Mouse (Mus musculus) left cerebral cortex, postnatal 10 days (tissue): ENCODE measurements around the gene Cd302. TPM values are rescaled to one million over a fixed set of nuclear protein-coding genes. Genes with fewer than 3 reads are reported as not detected.

Experiments
- DNase-seq, 2 experiments: peaks; one replicate each; pipeline ENCODE4 v3.0.0; 2021 to 2022; ENCODE audit warnings: low spot score in 2 of 2, mixed read lengths in 1 of 2; ENCODE audit errors: extremely low spot score in 1 of 2
- intact Hi-C: fragments of 180-260 bp; cut with DNase I; formaldehyde crosslinking; loops from one replicate; pipeline ENCODE4 v1.15.1; 2025
- total RNA-seq, 2 experiments: library from RNA; stranded (reverse); gene quantifications; 2 replicates each; pipeline ENCODE4 v1.2.3; 2021

Gene Cd302
- total RNA-seq, 2 experiments from 2014 or later, result 11.5 to 13.4 TPM

GRCm38 (mm10) chr2:60260621-60261350 lies 23.5 kb downstream of the Cd302 start:
- DNase-seq, result no peak
- intact Hi-C loops, result no loop called here

DNA sequence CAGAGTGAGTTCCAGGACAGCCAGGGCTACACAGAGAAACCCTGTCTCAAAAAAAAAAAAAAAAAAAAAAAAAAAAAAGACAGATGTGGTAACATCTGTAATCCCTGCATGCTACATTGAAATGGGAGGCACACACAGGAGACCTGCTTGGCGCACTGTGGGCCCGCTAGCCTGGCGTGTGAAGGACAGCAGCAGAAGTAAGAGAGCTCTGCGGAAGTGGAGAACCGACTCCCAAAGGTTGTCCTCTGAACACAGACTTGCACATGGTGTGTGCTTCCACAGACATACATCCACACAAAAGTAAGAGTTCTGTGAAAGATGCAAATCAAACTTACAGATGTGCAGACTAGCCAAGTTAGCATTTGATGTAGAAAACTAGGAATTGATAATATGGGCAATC lies 25.1 kb downstream of the Cd302 start:
- intact Hi-C loops, result no loop called here
- DNase-seq, result no peak

DNA sequence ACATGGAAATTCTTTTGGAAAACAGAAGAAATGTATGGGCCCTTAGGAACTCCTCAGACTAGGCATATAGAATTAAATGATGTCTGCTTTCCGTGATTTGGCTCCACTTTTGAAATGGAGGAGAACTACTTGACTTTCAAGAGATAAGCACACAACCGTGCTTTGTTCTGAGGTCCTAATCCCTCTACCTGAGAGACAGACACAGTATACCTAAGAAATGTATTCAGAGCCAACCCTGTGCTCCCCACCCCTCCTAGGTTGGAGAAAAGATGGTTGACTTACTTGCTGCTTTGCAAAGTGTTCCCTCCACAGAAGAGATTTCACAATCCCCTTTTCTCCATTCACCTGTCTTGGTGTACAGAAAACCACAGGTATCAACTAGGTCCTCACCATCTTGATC lies 27.5 kb downstream of the Cd302 start:
- no peak for DNase-seq
- intact Hi-C loops, result no loop called here

DNA sequence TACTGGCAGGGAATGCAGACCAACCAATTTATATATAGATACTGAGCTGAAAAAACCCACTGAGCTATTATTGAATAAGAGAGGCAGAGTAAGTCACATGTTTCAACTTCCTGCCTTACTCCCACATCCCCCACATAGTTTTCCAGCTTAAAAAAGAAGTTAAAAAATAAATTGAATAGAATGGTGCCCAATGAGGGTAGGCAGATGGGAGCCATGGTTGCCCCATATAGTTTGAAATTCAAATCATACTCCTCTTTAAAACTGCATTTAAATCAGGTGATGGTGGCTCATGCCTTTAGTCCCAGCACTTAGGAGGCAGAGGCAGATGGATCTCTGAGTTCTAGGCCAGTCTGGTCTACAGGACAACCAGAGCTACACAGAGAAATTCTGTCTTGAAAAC lies 30.8 kb downstream of the Cd302 start:
- no peak for DNase-seq
- intact Hi-C loops, result no loop called here

GRCm38 (mm10) chr2:60252782-60253181 lies 31.5 kb downstream of the Cd302 start:
- no peak for DNase-seq
- intact Hi-C loops, result no loop called here

DNA sequence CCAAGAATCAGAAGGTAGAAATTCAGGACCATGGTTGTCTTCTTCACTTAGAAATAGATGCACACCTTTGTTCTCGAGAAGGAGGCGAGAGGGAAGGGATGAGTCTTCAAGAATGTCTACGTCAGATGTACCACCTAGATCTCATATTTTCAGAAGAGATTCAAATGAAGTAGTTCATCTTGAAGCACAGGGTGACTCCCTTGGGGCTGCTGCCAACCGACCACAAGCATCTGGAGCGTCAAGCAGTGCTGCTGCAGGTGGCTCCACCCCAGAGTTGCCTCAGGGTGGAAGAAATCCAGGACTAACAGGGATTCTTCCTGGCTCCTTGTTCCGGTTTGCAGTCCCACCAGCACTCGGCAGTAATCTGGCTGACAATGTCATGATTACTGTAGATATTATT lies 49.8 kb downstream of the Cd302 start:
- DNase-seq, result no peak
- intact Hi-C loops, result no loop called here

DNA sequence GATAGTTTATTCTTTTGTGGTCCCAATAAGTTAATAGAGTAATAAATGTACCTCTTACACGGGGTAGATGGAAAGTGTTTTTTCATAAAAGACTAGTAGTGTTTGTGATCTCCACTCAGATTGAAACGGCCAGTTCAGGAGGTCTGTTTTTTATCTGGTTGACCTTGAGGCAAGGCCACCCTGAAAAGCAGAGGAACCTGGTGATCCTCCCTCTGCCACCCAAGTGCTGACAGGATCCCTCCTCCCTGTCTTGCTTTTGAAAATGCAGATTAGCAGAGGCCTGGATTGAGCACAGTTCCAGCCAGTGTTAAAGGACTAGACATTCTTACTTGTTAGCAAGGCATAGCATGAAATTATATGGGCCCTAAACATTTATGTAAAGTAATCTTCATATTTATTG lies 51.1 kb downstream of the Cd302 start:
- intact Hi-C loops, result no loop called here
- no peak for DNase-seq

DNA sequence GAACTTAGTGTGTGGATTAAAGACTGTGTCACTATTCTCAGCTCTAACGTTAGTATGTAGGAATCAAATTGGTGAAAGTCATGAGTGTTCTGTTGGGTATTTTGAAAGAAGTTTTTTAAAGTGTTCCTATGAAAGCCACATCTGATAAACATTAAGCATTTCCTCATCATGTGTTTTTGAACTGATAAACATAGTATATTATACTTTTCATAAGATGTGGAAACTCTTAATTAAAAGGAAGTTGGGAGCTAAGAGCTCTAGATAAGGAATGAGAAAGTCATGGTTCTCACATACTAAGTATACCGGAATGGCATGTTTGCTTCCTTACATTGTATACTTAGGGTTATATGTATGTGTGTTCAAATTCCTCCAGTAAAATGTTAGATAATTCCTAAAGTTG lies 53.9 kb downstream of the Cd302 start:
- no peak for DNase-seq
- intact Hi-C loops, result no loop called here

- DNase-seq, result no peak
- intact Hi-C loops, result no loop called here
These were observed 55.8 kb downstream of the Cd302 start for GRCm38 (mm10) chr2:60228470-60228869.

- DNase-seq, result no peak
- intact Hi-C loops, result no loop called here
These were observed 60.8 kb downstream of the Cd302 start for GRCm38 (mm10) chr2:60223489-60223888.

GRCm38 (mm10) chr2:60221954-60222353 lies 62.3 kb downstream of the Cd302 start:
- intact Hi-C loops, result no loop called here
- no peak for DNase-seq

DNA sequence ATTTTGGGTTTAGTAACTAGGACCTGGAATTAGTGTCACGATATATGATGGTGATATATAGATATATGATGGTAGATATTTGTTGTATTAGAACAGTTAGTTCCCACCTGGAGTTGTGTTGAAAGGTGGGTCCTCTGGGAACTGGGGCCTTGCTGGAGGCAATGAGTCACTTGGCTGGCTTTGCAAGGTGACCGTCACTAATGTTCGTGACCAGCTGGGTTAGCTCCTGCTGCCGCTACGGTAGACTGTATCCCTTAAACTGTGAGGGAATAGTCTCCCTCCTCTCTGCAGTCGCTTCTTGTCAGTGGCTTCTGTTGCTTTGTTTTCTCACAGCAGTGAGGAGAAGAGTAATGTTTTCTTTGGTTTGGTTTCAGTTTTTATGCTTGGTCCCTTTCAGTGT lies 63.1 kb downstream of the Cd302 start:
- intact Hi-C loops, result no loop called here
- DNase-seq, result no peak

DNA sequence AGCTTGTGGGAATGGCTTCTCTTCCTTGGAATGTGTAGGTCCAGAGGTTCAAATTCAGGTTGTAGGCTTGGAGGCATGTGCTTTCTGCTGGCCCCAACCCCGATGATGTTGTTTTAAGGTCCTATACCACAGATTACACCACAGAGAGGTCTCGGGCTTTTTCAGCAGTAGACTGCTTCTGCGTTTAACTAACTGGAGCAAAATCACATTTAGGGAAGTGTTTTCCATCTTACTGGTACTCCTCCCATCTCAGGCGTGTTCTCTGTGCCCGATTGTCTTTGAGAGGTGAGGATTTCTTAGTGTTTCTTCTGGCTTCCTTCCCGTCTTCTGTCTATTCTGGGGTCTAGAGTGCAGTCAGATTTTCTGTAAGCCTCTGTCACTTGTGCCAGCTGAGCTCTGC lies 66.7 kb downstream of the Cd302 start:
- no peak for DNase-seq
- intact Hi-C loops, result no loop called here

- DNase-seq, result no peak
- intact Hi-C loops, result no loop called here
These were observed 67.6 kb downstream of the Cd302 start for GRCm38 (mm10) chr2:60216547-60217153.

DNA sequence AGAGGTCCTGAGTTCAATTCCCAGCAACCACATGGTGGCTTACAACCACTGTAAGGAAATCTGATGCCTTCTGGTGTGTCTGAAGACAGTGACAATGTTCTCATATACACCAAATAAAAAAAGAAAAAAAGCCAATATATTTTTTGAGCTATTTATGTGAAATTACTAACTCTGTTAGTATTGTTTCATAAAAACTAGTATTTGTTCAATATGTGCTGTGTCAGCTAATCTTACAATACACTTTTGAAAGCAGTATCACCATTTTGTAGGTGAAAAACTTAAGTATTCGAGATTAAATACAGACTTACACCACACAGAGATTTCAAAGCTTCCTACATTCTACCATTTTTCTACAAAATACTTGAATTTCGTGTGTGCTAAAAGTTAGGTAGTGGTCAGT lies 69.6 kb downstream of the Cd302 start:
- intact Hi-C loops, result no loop called here

DNA sequence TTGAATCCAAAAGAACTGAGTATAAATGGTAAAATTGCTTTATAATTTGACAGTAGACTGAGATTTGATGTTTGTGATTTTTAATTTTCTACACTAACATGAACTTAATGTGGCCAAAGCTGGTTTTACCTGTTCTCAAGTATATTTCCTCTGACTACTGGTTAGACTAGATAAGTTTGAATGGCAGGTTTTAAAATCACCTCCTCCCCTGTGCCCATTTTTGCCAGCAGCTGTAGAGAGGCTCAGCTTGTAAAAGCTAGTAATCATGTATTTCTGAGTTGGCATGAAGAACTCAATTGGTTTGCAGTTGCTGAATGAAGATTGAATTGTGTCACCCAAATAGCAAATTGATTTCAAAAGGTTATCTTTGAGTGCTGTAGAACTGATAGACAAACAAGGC lies 71.8 kb downstream of the Cd302 start:
- intact Hi-C loops, result no loop called here
- no peak for DNase-seq

More for the DNA sequence above, 69.6 kb downstream of the Cd302 start:
- no peak for DNase-seq

- intact Hi-C loops, result no loop called here
These were observed 73.5 kb downstream of the Cd302 start for GRCm38 (mm10) chr2:60210821-60211220.

DNA sequence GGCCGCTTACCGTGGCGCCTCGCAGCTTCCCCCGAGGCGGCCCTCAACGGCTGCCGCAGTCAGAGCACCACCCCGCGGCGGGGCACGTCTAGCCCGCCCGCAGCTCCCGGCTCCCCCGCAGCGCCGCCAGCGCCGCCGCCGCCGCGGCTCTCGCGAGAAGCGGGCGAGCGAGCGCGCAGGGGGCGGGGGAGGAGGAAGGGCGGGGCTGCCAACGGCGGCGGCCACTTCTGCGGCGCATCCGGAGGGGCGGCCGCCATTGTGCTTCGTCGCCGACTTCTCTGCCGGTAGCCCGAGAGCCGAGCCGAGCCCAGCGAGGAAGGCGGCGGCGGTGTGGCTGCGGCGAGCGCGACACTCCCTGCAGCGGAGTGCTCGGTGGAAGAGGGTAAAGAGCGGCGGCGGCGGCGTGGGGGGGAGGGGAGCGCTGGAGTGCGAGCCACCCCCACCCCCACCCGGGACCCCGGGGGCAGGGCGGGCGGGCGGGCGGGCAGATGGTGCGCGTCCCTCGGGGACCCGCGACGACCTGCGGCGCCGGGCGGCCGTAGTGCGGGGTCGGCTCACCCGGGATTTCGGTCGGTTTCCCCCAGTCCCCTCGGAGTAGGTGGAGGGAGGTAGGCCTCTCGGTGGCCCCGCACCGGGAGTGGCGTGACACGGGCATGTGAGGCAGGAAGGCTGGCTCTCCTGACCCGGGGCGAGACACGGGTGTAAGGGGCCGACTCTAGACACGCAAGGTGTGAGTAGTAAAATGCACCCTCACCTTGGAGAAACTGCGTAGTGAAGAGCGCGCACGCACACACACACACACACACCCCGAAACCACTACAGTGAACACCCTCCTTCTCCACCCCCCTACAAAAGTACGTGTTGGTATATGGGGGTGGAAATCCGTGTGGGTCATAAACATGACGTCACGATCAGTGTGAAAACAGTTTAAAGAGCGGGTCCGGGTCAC lies 74.3 kb downstream of the Cd302 start, which contains the start of the genes Baz2b and March7:
TSS of gene Baz2b (minus strand) at position 137 of the 949 bp plus-strand sequence.
TSS of gene March7 (plus strand) at position 185 of the 949 bp plus-strand sequence.
- DNase-seq, result peak; percentile 65 to 95
- intact Hi-C loops, result loop anchor here (5.0 to 10.0 kb wide), 3 partner anchors 88 to 455 kb away; no protein-coding TSS in a partner anchor

More at GRCm38 (mm10) chr2:60210821-60211220, 73.5 kb downstream of the Cd302 start:
- DNase-seq, result no peak

DNA sequence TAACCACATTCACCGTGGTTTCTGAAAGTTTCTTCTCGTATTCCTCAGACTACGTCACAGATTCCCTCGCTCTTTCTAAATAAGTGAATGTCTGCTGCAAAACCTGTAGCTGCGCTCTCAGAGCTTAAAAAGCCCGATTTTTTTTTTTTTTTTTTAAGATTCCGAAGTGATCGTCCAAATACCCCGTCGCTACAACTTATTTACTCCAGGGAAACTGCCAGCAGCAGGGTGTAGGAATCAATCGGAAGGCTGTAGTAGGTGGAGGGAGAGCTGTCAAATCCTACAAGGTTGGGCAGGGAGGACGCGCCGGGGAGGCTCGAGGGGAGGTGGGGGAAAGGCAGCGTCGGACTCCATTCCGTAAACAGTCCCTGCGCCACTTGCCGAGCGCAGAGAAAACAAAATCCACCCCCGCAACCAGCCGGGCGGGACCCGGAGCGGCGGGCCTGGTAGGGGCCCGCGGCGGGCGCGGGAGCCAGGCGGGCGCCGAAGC lies 75.1 kb downstream of the Cd302 start:
- DNase-seq, result peak; percentile 36 to 74
- intact Hi-C loops, result loop anchor here (5.0 to 10.0 kb wide), 3 partner anchors 87 to 454 kb away; no protein-coding TSS in a partner anchor
